Mouse (Mus musculus) megakaryocyte-erythroid progenitor cell, adult 5-6 weeks (primary cell): ENCODE results near the gene Tet1. TPM values are rescaled to one million over a fixed set of nuclear protein-coding genes. Genes with fewer than 3 reads are reported as not detected.
A peak's percentile ranks its signal among the peaks of the same experiment; 100 is the strongest.

Source experiments
- ATAC-seq: replicated peaks from 2 replicates; pipeline ENCODE4 v1.8.0; 2016; ENCODE audit warnings: mild to moderate bottlenecking, inconsistent platforms; ENCODE audit not compliant: severe bottlenecking, poor library complexity, low FRiP score, low TSS enrichment
- total RNA-seq, 2 experiments: library from RNA; stranded (forward) in 1 of 2; stranded (reverse) in 1 of 2; fragments of 200-1000, 215-1000 nt in 1 of 2; fragments of >200 nt in 1 of 2; fragmentation: Nextera tagmentation in 1 of 2; gene quantifications; 2 replicates each; pipeline ENCODE4 v1.2.3; 2014 to 2017

The Tet1 gene
- total RNA-seq, 2 experiments from 2014 or later = 5.0 to 15.2 TPM

DNA sequence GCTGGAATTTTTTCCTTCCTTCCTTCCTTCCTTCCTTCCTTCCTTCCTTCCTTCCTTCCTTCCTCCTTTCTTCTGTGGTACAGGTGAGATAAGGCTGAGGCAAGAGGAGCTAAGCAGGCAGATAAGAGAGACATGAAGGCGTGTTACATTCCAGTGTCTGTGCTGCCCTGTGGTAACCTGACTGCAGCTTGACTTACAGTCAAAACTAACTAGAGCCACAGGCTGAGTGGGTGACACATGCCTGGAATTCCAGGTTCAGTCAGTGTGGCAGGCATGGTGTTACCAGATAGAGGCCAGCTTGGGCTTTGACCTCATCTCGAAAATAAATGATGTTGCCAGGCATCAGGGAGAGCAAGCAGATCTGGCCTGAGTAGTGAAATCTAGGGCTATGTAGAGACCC, 53.8 kb downstream of the Tet1 start:
- peak; percentile 72 for ATAC-seq

DNA sequence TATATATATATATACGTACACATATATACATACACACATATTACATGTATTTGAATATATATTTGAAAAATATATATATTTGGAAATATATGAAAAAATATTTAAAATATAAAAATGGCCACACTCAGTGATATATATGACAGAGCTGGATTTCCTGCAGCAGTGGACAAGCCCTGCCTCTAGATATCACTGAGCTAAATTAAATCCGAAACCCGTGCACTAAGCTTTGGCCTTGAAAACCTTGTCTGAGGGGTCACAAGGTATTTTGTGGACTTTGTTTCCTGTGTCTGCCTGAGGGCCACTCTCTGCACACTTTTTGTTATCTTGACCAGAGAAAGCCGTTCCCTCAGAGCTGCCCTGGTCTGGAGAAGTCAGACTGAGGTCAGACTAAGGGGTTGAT, 54.2 kb downstream of the Tet1 start:
- 0 out of 2 replicates have a peak, but pooled peaks have one; percentile 6 for ATAC-seq

DNA sequence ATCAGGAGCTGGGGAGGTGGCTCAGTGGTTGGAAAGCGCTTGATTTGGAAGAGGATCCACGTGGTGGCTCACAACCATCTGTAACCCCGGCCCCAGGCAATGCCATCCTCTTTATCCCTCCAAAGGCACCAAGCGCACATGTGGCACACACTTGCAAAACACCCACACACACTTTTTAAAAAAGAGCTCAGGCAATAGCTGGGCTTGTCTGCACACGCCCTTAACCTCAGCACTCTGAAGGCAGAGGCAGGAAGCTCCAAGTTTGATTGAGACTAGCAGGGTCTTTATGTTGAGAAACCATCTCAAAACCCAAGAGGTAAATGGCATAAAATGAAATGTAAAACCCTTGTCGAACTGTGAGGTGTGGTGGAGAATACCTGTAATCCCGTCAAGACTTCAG, 57.2 kb downstream of the Tet1 start:
- no peak for ATAC-seq

DNA sequence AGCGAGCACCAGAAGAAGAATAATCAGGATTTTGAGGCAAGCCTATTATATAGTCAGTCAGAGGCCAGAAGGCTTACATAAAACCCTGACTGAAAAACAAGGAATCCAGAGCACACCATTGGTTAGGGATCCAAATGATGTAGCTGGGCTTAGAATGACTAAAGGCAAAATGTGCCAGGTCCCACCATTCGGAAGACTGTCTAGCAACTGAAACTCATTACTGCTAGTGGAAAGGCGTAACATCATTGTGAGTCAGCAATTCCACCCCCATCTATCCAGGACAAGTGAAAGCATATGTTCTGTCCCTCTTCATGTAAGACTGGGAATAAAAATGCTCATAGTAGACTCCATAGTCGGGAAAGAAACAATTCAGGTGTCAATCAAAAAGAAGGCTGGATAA, 57.8 kb downstream of the Tet1 start:
- ATAC-seq = no peak

DNA sequence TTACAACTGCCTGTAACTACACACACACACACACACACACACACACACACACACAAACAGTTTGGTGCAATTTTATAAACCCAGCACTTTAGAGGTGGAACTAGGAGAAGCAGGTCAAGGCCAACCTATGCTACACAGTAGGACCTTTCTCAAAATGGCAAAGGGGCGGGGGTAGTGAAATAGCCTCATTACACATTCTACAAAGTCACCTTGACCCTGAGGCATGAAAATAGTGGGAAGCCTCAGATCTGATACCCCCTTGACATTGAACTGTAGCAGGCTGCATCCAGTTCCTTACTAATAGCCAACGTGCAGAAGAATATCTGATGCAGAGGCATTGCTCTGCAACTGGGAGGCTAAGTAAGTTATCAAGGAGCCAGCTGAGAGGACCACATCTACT, 60.0 kb downstream of the Tet1 start:
- no peak for ATAC-seq

DNA sequence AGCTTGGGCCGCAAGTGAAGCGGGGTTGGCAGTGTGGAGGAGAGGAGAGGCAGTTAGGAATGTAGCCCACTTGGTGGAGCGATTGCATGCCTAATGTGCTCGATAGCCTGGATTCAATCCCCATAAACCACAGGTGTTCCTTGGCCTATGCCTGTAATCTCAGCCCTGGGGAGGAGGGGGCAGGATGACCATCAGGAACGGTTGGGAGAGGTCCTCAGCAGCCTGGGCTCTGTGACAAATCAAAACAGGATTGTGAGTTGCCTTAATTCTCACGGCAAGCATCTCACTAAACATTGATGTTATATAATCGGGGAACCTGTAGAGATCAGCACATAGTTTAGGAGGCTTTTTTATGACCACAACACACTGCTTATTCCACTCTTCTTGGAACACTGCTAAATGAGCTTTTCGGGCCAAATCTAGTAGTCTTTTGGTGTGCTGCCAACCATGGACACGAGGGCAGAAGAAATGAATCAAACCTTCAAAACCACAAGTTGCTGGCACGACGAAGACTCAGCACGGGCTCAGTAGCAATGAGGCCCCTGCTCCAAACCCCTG, 61.6 kb downstream of the Tet1 start:
- no peak for ATAC-seq

DNA sequence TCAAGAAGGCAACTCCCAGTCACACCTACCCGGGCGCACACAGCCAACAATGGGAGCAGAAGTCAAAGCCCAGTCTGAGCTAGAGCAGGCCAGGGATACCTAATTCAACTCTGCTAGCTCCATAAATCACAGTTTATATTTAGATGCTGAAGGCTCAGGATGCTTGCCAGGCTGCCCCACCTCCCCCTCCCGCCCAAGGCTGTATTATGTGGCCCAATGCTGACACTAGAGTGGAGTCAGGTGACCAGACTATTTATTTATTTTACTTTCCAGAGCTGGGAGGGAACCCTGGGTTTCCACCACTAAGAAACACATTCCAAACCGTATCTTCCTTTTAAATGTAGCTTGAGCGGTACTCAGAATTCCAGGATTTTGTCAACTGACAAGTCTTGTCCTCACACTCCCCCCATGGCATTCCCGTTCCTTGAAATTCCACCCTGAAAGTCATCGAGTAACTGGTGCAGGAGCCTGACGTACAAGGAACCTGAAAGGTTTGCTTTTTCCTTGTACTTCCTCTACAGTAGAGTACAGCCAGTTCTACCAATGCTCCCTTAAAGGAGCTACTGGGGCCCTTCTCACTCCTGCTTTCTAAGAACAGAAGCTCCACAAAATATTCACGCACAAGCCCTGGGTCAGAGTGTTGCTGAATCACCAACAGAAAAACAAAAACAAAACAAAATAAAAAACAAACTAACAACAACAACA, 64.9 kb downstream of the Tet1 start:
- no peak for ATAC-seq

DNA sequence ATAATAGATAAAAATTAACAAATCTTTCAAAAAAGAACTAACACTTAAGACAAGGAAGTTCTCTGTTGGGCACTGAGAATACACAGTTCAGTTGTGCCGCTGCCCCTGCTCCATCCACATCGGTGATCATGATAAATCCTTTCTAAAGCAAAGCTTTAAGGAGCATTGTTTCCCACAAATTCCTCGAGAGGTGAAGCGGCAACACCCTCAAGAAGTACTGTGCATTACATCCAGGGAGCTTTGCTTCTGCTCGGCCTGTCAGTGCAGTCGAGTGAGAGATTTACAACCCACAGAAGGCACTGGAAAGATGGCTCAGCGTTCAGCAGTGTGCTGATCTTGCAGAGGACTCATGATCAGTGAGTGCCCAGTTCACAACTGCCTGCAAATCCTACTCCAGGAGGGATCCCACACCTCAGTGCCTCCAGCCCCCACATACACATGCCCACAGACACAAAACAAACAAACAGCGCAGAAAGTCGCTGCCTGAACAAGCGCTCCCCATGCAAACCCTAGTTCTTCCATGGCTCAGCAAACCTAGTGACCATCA, 66.8 kb downstream of the Tet1 start:
- no peak for ATAC-seq

DNA sequence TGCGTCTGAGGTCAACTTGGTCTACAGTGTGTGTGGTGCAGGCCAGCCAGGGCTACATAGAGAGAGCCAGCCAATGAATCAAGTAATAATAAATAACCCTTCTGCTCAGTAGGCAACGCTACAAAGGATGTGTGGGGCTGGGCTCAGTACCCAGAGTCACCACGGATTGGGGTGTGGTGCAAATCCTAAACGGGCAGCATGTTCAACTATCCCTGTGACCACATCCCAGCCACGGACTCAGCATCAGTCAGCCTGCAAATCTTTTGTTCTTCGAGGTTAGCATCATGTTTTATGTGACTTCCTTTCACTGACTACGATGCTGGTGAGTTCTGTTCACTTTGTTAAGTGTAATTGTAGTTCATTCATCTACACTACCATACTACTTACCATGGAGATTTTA, 68.1 kb downstream of the Tet1 start:
- no peak for ATAC-seq

DNA sequence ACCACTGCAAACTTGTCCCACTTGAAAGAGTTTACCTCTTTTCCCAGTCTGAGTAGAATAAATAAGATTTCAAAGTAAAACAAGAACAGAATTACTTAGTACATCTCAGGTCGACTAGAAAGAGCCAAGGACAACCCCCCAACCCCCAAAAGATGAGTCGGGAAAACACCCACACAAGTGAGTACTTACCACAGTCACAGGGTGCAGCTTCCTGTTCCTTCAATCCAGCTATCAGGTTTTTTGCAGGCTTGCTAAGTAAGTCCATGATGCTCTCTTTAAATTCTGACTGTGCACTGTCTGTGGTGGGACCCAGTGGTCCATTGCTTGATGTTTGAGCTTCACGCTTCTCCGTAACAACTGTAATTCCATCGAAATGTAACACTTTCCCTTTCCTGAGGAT, 70.8 kb downstream of the Tet1 start:
- ATAC-seq = no peak

DNA sequence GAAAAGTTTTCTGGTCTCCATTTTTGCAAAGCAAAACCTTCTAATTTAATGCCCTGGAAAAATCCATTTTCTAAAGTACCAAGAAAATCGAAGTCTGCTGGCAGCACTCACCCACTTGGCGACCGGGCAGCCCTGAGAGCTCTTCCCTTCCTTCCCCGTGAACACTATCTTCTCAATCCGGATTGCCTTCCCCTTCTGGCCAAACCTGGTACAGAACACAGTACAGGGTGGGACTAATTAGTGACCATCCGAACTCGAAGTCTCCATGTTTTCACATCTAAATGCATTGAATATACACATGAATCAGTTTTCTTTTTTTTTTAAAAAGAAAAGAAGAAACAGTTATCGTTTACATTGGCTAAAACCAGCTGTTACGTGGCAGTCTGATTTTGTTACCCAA, 76.0 kb downstream of the Tet1 start:
- ATAC-seq = no peak

DNA sequence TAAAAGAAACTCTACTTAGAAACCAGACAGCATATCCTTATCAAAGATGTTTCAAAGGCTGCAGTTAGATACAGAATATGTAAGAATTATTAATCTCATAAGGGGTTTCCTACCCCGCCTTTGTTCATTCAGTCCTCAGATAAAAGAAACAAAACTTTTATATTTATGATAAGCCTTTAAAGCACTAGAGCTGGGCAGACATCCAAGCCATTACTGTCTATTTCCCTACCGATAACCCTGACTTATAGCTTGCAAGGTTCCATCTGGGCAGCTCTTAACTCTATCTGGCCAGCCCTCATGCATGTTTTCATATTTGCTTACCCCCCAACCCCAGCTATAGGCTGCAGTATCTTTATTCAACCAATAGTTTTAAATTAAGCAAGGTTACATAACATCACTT, 77.2 kb downstream of the Tet1 start:
- ATAC-seq = peak; percentile 97

DNA sequence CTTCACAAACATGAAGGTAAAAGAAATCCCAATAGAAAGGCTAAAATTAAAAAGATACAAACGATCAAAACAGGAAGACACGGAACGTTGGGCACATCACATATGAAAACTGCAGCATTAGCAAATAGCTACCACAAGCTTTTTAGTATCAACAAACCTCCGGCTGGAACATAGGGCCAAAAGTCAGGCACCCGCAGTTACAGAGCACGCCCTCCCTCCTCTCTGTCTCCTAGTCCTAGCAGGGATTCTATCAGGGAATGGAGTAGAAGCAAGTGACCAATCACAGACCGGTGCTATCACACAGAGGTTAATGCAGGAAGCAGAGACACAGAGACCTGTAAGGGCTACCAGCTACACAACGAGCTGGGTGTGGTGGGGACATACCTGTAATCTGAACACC, 84.3 kb downstream of the Tet1 start:
- no peak for ATAC-seq

DNA sequence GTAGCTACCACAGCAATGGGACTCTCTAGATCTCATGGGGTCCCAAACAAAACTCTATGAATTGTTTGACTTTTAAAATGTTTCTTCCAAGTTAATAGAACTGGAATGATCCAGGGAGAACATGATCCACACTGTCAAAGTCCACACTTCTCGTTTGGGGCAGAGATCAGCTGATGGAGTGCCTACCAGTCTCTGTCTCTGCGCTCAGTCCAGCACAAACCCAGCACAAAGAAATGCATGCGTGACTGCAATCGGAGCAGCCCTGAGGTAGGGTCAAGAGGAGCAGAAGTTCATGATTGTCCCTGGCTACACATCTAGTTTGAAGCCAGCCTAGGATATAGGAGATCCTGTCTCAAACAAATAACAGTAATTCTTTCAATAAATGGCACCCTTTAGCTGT, 85.4 kb downstream of the Tet1 start:
- ATAC-seq = no peak

DNA sequence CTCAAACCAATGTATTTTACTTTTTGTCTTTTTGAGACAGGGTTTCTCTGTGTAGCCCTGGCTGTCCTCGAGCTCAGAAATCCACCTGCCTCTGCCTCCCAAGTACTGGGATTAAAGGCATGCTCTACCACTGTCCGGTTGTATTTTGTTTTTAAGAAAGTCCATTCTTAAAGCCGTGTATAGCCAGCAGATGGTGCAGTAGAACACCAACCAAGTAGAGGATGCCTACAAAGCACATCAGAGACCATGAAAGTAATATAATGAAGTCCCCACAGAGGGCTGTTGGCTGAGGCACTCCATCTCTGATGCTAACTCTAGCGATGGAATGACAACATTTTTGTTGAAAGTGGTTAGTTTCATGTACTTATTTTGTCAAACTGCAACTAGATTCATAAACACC, 98.8 kb downstream of the Tet1 start:
- ATAC-seq = no peak

DNA sequence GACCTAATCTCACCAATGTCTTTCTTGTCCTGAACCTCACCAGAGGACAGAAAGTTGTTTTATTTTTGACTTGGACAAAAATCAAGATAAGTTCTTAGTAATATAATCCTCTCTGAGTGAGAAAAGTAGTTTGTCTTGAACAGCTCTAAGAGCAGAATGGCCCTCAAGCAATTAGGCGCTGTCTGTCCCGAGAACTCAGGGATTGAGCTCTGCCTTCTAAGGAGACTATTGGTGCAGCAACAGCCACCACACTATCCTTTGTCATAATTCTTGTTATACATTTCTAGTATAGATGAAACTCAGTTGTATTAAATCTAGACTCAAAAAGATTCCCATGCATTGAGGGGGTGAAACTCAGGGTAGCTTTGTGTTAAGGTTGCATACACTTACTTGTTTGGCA, 100.0 kb downstream of the Tet1 start:
- ATAC-seq = no peak

DNA sequence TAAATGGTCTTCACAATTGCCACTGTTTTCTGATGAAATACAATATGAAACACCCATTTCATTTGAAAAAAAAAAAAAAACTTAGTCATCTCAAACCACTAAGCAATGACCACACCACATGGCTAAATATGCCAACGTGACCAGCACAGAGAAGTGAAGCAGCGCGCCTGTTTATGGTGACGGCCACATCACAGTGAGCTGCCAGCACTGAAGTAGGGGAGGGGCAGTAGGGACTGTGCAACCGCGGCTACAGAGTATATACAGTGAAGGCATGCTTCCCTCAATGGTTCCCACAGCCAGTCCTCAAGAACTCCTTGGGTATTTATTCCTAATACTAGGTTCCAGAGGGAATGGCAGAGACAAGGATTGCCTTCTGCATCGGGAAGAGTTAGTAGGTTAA, 100.5 kb downstream of the Tet1 start:
- ATAC-seq = no peak

DNA sequence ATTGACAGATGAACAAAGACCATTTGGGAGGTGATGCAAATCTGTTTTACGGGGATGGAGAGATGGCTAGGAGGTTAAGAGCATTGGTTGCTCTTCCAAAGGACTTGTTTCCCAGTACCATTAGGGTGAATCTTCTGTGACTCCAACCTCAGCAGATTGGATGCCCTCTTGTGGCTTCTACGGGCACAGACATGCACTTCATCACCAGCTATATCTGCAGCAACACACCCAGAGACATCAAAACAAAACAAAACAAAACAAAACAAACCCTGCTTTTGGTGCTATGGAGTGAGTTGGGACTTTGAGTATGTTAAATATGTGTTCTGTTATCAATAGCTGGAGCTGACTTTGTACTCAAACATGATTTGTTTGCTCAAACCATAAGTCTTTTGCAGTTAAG, 104.7 kb downstream of the Tet1 start:
- ATAC-seq = peak; percentile 57; the same call in 1 of the 2 replicates

DNA sequence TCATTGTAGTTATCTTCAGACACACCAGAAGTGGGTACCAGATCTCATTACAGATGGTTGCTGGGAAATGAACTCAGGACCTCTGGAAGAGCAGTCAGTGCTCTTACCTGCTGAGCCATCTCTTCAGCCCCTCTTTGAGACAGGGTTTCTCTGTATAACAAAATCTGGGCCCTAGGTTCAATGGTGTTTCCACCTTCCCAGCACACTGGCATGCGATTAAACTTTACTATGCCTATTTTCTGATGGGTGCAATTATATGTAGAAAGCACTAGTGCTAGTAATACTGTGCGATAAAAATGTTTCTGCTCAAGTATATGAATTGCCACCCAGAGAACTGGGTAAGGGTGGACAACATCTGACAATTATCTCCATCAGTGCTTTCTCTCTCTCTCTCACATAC, 105.5 kb downstream of the Tet1 start:
- ATAC-seq = no peak

DNA sequence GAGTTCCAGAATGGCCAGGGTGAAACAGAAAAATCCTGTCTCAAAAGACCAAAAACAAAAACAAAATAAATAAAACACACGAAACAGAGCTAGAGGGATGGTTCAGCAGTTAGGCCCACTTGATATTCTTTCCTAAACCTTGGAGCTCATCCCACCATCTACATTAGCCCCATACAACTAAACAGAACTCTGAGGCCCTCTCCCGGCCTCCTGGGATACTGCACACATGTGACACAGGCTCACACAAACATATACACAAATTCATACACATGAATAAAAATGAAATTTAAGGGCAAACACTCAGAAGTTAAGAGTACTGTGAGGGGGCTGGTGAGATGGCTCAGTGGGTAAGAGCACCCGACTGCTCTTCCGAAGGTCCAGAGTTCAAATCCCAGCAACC, 114.6 kb downstream of the Tet1 start:
- no peak for ATAC-seq

DNA sequence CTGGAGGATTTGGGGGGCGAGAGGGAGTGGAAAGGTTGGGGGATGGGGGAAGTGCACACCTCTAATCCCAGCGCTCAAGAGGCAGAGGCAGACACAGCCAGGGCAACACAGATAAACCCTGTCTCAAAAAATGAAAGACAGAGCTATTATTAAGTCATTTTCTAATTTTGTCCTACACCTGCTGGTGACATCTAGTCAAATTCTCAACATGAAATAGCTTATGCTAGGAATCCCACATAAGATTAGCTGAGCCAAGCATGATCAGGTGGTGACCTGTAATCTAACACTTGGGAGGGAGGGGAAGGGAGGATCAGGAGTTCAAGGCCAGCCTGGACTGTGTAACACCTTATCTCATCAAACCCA, 115.7 kb downstream of the Tet1 start:
- ATAC-seq = peak; percentile 37
